Mouse (Mus musculus) ES-E14 (cell line): Measurements from ENCODE around the gene Cacna1h. TPM values are rescaled to one million over a fixed set of nuclear protein-coding genes. Genes with fewer than 3 reads are reported as not detected.

ENCODE experiments used
- DNase-seq: peaks from one replicate; pipeline ENCODE4 v3.0.0-alpha.2; 2013; ENCODE audit warnings: low read depth, low spot score
- H3K27ac ChIP-seq: 2 replicates; pipeline ENCODE4 v1.5.1; 2012; ENCODE audit warnings: low read depth, mild to moderate bottlenecking, low read length, moderate library complexity, mixed read lengths; ENCODE audit not compliant: poor library complexity, insufficient read depth, severe bottlenecking
- H3K36me3 ChIP-seq: 2 replicates; pipeline ENCODE4 v1.6.1; 2012; ENCODE audit warnings: mild to moderate bottlenecking, low read length, moderate library complexity, mixed read lengths; ENCODE audit not compliant: control insufficient read depth, poor library complexity, insufficient read depth, severe bottlenecking
- H3K4me1 ChIP-seq, 2 experiments: fragments of 150-350 bp in 1 of 2; sonication (generic) in 1 of 2; 2 replicates each; pipeline ENCODE4 v1.6.1; 2012; ENCODE audit warnings: low read length in 2 of 2, mild to moderate bottlenecking in 1 of 2, mixed read lengths in 1 of 2; ENCODE audit not compliant: control insufficient read depth in 2 of 2, insufficient read depth in 2 of 2, poor library complexity in 1 of 2
- H3K4me3 ChIP-seq, 2 experiments: fragments of 150-350 bp in 1 of 2; sonication (generic) in 1 of 2; 2 replicates each; pipeline ENCODE4 v1.5.1; 2012; ENCODE audit warnings: low read length in 2 of 2, low read depth in 1 of 2, mild to moderate bottlenecking in 1 of 2, mixed read lengths in 1 of 2; ENCODE audit not compliant: insufficient read depth in 1 of 2, poor library complexity in 1 of 2, severe bottlenecking in 1 of 2
- H3K9ac ChIP-seq: 2 replicates; pipeline ENCODE4 v1.6.1; 2012; ENCODE audit warnings: low read depth, mild to moderate bottlenecking, low read length, mixed read lengths; ENCODE audit not compliant: poor library complexity, insufficient read depth, severe bottlenecking
- H3K9me3 ChIP-seq: fragments of 150-350 bp; sonication (generic); 2 replicates; pipeline ENCODE4 v1.6.1; 2012; ENCODE audit warnings: low read depth, mild to moderate bottlenecking, low read length; ENCODE audit not compliant: control insufficient read depth, insufficient read depth
- CHD2 ChIP-seq: IDR thresholded peaks from 2 replicates; pipeline ENCODE4 v1.6.1; 2014; ENCODE audit warnings: mild to moderate bottlenecking, low read depth, low read length, inconsistent platforms
- HCFC1 ChIP-seq: IDR thresholded peaks from 2 replicates; pipeline ENCODE4 v1.6.1; 2012; ENCODE audit warnings: low read length, inconsistent platforms, borderline replicate concordance; ENCODE audit not compliant: insufficient read depth
- MAFK ChIP-seq: IDR thresholded peaks from 2 replicates; pipeline ENCODE4 v1.6.1; 2014; ENCODE audit warnings: mild to moderate bottlenecking, low read depth, low read length, inconsistent platforms; ENCODE audit not compliant: insufficient read depth
- ZC3H11A ChIP-seq: IDR thresholded peaks from 2 replicates; pipeline ENCODE4 v1.6.1; 2012; ENCODE audit warnings: low read depth, mild to moderate bottlenecking, inconsistent platforms, low read length, borderline replicate concordance
- ZNF384 ChIP-seq: IDR thresholded peaks from 2 replicates; pipeline ENCODE4 v1.6.1; 2012; ENCODE audit warnings: low read depth, low read length, inconsistent platforms
- in situ Hi-C, 2 experiments: fragments of 600-800 bp; cut with MboI; formaldehyde crosslinking; loops; one replicate each; pipeline ENCODE4 v1.15.1; 2025; ENCODE audit warnings: low sequenced_read_pairs in 2 of 2, inconsistent platforms in 1 of 2; ENCODE audit not compliant: unreplicated experiment in 2 of 2
- total RNA-seq: library from RNA; depleted of rRNA; stranded (reverse); fragments of 300-350 nt; gene quantifications from 2 replicates; pipeline ENCODE4 v1.2.3, GENCODE M21; 2012

The Cacna1h gene
- total RNA-seq, 1 experiment = 2.1 TPM

DNA sequence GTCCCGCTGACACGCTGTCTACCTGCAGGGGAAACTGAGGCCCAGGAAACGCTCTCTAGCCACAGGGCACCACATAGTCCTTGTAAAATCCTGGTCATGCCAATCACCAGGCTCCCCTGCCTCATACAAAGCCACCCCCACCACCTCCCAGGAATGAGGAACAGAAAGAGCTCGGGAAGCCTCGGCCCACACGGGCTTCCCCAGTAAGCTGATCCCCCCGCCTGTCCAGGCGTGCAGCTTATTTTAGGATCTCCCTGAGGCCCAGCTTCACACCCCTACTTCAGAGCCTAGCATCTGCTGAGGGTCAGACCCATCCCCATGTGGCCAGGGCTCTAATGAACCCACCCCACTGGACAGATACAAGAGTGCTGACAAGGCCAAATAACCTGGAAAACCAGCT is 3.0 kb downstream of the Cacna1h start:
- no peak for DNase-seq
- H3K9me3 ChIP-seq = no peaks in the 10 kb centered on the region
- H3K9ac ChIP-seq = no peak overlapping the region
- no peak overlapping the region for H3K4me3 ChIP-seq
- in situ Hi-C loops = no loop called here
- no peak for TF ChIP-seq ZC3H11A
- no peak for TF ChIP-seq CHD2
- no peak for TF ChIP-seq MAFK
- no peak for TF ChIP-seq HCFC1
- no peak for TF ChIP-seq ZNF384
- peaks cover 0 to 9% of the 10 kb centered on the region in 2 experiments; a peak in 2 of 4 replicates for H3K4me1 ChIP-seq
- H3K36me3 ChIP-seq = no peaks in the 10 kb centered on the region
- H3K27ac ChIP-seq = no peak overlapping the region

DNA sequence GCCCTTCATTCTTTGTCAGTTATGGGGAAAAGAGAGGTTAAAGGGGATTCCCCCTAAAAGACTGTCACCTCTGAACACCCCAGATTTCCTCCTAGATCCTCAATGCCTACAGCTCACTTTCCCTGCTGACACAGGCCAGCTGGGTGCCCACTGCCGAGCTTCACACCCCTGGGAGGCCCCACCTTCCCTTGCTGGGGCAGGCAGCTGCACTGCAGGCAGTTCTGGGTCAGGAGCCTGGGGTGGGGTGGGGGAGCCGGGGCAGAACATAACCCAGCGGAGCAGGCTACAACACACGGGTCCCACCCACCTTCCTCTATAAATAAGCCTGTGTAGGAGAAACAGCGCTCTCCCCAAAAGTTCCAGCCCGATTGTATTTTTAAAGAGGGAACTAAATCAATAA is 3.7 kb downstream of the Cacna1h start:
- Histone ChIP-seq H3K36me3 (no peaks in the 10 kb centered on the region), H3K27ac (no peak overlapping the region), H3K9me3 (no peaks in the 10 kb centered on the region), H3K4me1 (peaks cover 0 to 9% of the 10 kb centered on the region in 2 experiments; a peak in 2 of 4 replicates), H3K4me3 (no peak overlapping the region), H3K9ac (no peak overlapping the region)
- DNase-seq = no peak
- no peak for TF ChIP-seq ZNF384
- TF ChIP-seq HCFC1 = no peak
- TF ChIP-seq ZC3H11A = no peak
- TF ChIP-seq CHD2 = no peak
- TF ChIP-seq MAFK = no peak
- in situ Hi-C loops = no loop called here

GRCm38 (mm10) chr17:25429240-25429639 is 4.3 kb downstream of the Cacna1h start:
- TF ChIP-seq CHD2 (no peak), ZC3H11A (no peak), ZNF384 (no peak), HCFC1 (no peak), MAFK (no peak)
- Histone ChIP-seq H3K9me3 (no peaks in the 10 kb centered on the region), H3K4me3 (no peak overlapping the region), H3K9ac (no peak overlapping the region), H3K4me1 (peaks cover 0 to 9% of the 10 kb centered on the region in 2 experiments; a peak in 2 of 4 replicates), H3K36me3 (no peaks in the 10 kb centered on the region), H3K27ac (no peak overlapping the region)
- in situ Hi-C loops = no loop called here
- DNase-seq = no peak

GRCm38 (mm10) chr17:25427441-25427840 is 6.1 kb downstream of the Cacna1h start:
- H3K9me3 ChIP-seq = no peaks in the 10 kb centered on the region
- no peak overlapping the region for H3K4me3 ChIP-seq
- H3K27ac ChIP-seq = no peak overlapping the region
- DNase-seq = no peak
- H3K4me1 ChIP-seq = peaks cover 0 to 5% of the 10 kb centered on the region in 2 experiments; a peak in 1 of 4 replicates
- in situ Hi-C loops = no loop called here
- H3K36me3 ChIP-seq = no peaks in the 10 kb centered on the region
- TF ChIP-seq ZNF384 = no peak
- TF ChIP-seq MAFK = no peak
- TF ChIP-seq HCFC1 = no peak
- TF ChIP-seq CHD2 = no peak
- TF ChIP-seq ZC3H11A = no peak
- no peak overlapping the region for H3K9ac ChIP-seq

DNA sequence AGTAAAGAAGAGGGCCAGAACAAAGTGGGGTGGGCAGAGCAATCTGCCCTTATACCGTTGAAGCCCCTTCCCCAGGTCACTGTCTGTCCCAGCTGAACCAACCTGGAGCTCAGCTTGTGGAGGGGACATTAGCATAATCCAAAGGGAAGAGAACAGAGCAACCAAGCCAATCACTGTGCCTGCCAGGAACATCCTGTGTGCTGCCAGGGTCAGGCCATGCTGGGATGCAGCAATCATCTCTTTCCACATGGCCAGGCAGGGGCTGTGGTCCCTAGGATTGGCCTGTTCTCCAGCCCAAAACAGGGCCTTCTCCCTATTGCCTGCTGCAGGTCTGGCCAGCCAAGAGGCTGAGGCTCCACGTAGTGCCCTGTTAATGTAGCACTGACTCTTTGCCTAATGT is 7.6 kb downstream of the Cacna1h start:
- H3K27ac ChIP-seq = no peak overlapping the region
- TF ChIP-seq ZNF384 (no peak), CHD2 (no peak), HCFC1 (no peak), MAFK (no peak), ZC3H11A (no peak)

More for the DNA sequence above, 7.6 kb downstream of the Cacna1h start:
- no peaks in the 10 kb centered on the region for H3K9me3 ChIP-seq
- no peak overlapping the region for H3K4me3 ChIP-seq
- no peaks in the 10 kb centered on the region for H3K36me3 ChIP-seq
- H3K4me1 ChIP-seq = peaks cover 0 to 3% of the 10 kb centered on the region in 2 experiments; a peak in 1 of 4 replicates
- no peak overlapping the region for H3K9ac ChIP-seq
- no peak for DNase-seq
- in situ Hi-C loops = no loop called here
